Mouse (Mus musculus) CH12.LX (cell line): Measurements from ENCODE around the gene Pygm. TPM values are rescaled to one million over a fixed set of nuclear protein-coding genes. Genes with fewer than 3 reads are reported as not detected.

Experiments used
- DNase-seq: peaks from one replicate; pipeline ENCODE4 v3.0.0-alpha.2; 2013; ENCODE audit errors: extremely low read depth
- H3K27ac ChIP-seq: 2 replicates; pipeline ENCODE4 v1.5.1; 2012; ENCODE audit warnings: low read depth, mild to moderate bottlenecking, control low read depth, moderate library complexity; ENCODE audit not compliant: insufficient read depth
- H3K27me3 ChIP-seq: replicated peaks from 2 replicates; pipeline ENCODE3; 2012; ENCODE audit warnings: inconsistent platforms
- H3K36me3 ChIP-seq, 2 experiments: replicated peaks in 1 of 2; 2 replicates each; pipeline versions ENCODE3 to v1.6.1; 2012; ENCODE audit warnings: inconsistent platforms in 1 of 2, low read length in 1 of 2, mild to moderate bottlenecking in 1 of 2, mixed read lengths in 1 of 2, moderate library complexity in 1 of 2; ENCODE audit not compliant: control insufficient read depth in 1 of 2, insufficient read depth in 1 of 2
- H3K4me1 ChIP-seq, 2 experiments: 2 replicates each; pipeline ENCODE4 v1.6.1; 2012; ENCODE audit warnings: inconsistent platforms in 1 of 2, moderate library complexity in 1 of 2; ENCODE audit not compliant: insufficient read depth in 2 of 2, control insufficient read depth in 1 of 2
- H3K4me2 ChIP-seq: 2 replicates; pipeline ENCODE4 v1.6.1; 2012; ENCODE audit warnings: low read depth, mild to moderate bottlenecking, control low read depth; ENCODE audit not compliant: poor library complexity, insufficient read depth, severe bottlenecking
- H3K4me3 ChIP-seq, 3 experiments: fragments of 150-350 bp in 1 of 3; sonication (generic) in 1 of 3; replicated peaks in 1 of 3; 2 replicates each; pipeline versions ENCODE3 to v1.5.1; 2011 to 2012; ENCODE audit warnings: low read depth in 2 of 3, low read length in 2 of 3, mild to moderate bottlenecking in 2 of 3, moderate library complexity in 2 of 3, control low read depth in 1 of 3, improper control_type of control experiment in 1 of 3, inconsistent platforms in 1 of 3, mixed read lengths in 1 of 3; ENCODE audit not compliant: poor library complexity in 1 of 3
- H3K79me2 ChIP-seq: replicated peaks from 2 replicates; pipeline ENCODE4 v1.6.1; 2012; ENCODE audit warnings: mild to moderate bottlenecking, moderate library complexity; ENCODE audit not compliant: control insufficient read depth, poor library complexity, insufficient read depth, severe bottlenecking; ENCODE audit errors: extremely low read depth
- H3K9ac ChIP-seq: 2 replicates; pipeline ENCODE4 v1.6.1; 2012; ENCODE audit warnings: low read depth, mild to moderate bottlenecking, control low read depth, moderate library complexity; ENCODE audit not compliant: insufficient read depth
- H3K9me3 ChIP-seq: replicated peaks from 2 replicates; pipeline ENCODE3; 2012; ENCODE audit warnings: low read length, inconsistent platforms, mixed read lengths
- BHLHE40 ChIP-seq: IDR thresholded peaks from 2 replicates; pipeline ENCODE4 v1.6.1; 2011; ENCODE audit warnings: mild to moderate bottlenecking, low read depth, low read length, improper control_type of control experiment
- CHD1 ChIP-seq: IDR thresholded peaks from 2 replicates; pipeline ENCODE4 v1.6.1; 2012; ENCODE audit warnings: low read depth, low read length, improper control_type of control experiment, inconsistent platforms
- CHD2 ChIP-seq: IDR thresholded peaks from 2 replicates; pipeline ENCODE4 v1.6.1; 2011; ENCODE audit warnings: low read length, improper control_type of control experiment
- E2F4 ChIP-seq: IDR thresholded peaks from 2 replicates; pipeline ENCODE4 v1.6.1; 2011; ENCODE audit warnings: low read depth, low read length, improper control_type of control experiment; ENCODE audit not compliant: insufficient replicate concordance
- ELF1 ChIP-seq: IDR thresholded peaks from 2 replicates; pipeline ENCODE4 v1.6.1; 2014; ENCODE audit warnings: low read depth, mild to moderate bottlenecking, inconsistent platforms, low read length, improper control_type of control experiment
- ETS1 ChIP-seq: conservative IDR thresholded peaks from 2 replicates; pipeline ENCODE4 v1.6.1; 2012; ENCODE audit warnings: low read depth, mild to moderate bottlenecking, inconsistent platforms, low read length, improper control_type of control experiment, moderate library complexity
- GABPA ChIP-seq: IDR thresholded peaks from 2 replicates; pipeline ENCODE4 v1.6.1; 2012; ENCODE audit warnings: low read depth, low read length, improper control_type of control experiment, inconsistent platforms; ENCODE audit not compliant: insufficient replicate concordance
- JUND ChIP-seq: conservative IDR thresholded peaks from 2 replicates; pipeline ENCODE4 v1.6.1; 2011; ENCODE audit warnings: low read depth, low read length, improper control_type of control experiment
- MAFK ChIP-seq: IDR thresholded peaks from 2 replicates; pipeline ENCODE4 v1.6.1; 2011; ENCODE audit warnings: low read length, improper control_type of control experiment; ENCODE audit not compliant: insufficient replicate concordance
- MAX ChIP-seq: IDR thresholded peaks from 2 replicates; pipeline ENCODE4 v1.6.1; 2011; ENCODE audit warnings: low read length, improper control_type of control experiment
- MXI1 ChIP-seq: IDR thresholded peaks from 2 replicates; pipeline ENCODE4 v1.6.1; 2011; ENCODE audit warnings: mild to moderate bottlenecking, low read depth, low read length, improper control_type of control experiment
- NELFE ChIP-seq: IDR thresholded peaks from 2 replicates; pipeline ENCODE4 v1.6.1; 2011; ENCODE audit warnings: low read depth, low read length, improper control_type of control experiment
- NRF1 ChIP-seq: IDR thresholded peaks from 2 replicates; pipeline ENCODE4 v1.6.1; 2014; ENCODE audit warnings: low read depth, mild to moderate bottlenecking, inconsistent platforms, low read length, improper control_type of control experiment, moderate library complexity
- PAX5 ChIP-seq: IDR thresholded peaks from 2 replicates; pipeline ENCODE4 v1.6.1; 2012; ENCODE audit warnings: low read length, inconsistent platforms, mixed read lengths
- POLR2A ChIP-seq: IDR thresholded peaks from 2 replicates; pipeline ENCODE4 v1.6.1; 2011; ENCODE audit warnings: low read depth, mild to moderate bottlenecking, improper control_type of control experiment, low read length
- POLR2AphosphoS2 ChIP-seq: IDR thresholded peaks from 2 replicates; pipeline ENCODE4 v1.6.1; 2011; ENCODE audit warnings: low read depth, low read length, improper control_type of control experiment
- RAD21 ChIP-seq: IDR thresholded peaks from 2 replicates; pipeline ENCODE4 v1.6.1; 2011; ENCODE audit warnings: low read depth, mild to moderate bottlenecking, low read length, improper control_type of control experiment, moderate library complexity
- RCOR1 ChIP-seq: conservative IDR thresholded peaks from 2 replicates; pipeline ENCODE4 v1.6.1; 2012; ENCODE audit warnings: low read depth, mild to moderate bottlenecking, inconsistent platforms, low read length, improper control_type of control experiment
- SIN3A ChIP-seq: IDR thresholded peaks from 2 replicates; pipeline ENCODE4 v1.6.1; 2012; ENCODE audit warnings: low read length, improper control_type of control experiment, inconsistent platforms
- UBTF ChIP-seq: IDR thresholded peaks from 2 replicates; pipeline ENCODE4 v1.6.1; 2012; ENCODE audit warnings: low read depth, mild to moderate bottlenecking, inconsistent platforms, low read length, improper control_type of control experiment, moderate library complexity
- ZC3H11A ChIP-seq: IDR thresholded peaks from 2 replicates; pipeline ENCODE4 v1.6.1; 2012; ENCODE audit warnings: low read depth, mild to moderate bottlenecking, inconsistent platforms, low read length, improper control_type of control experiment
- dilution Hi-C: fragments of 300-500 bp; cut with MboI; formaldehyde crosslinking; loops from 2 replicates; pipeline ENCODE4 v1.14.3; 2020; ENCODE audit warnings: low sequenced_read_pairs; ENCODE audit not compliant: extremely low pct_unique_long_range_greater_than_20kb, extremely low pct_ligation_motif_present
- in situ Hi-C: fragments of 300-500 bp; cut with MboI; formaldehyde crosslinking; loops from 3 replicates; pipeline ENCODE4 v1.14.3; 2019; ENCODE audit warnings: low sequenced_read_pairs, low pct_ligation_motif_present, low pct_unique_long_range_greater_than_20kb, mixed read lengths
- polyA plus RNA-seq: library from polyadenylated mRNA; unstranded; fragments of >175 nt; gene quantifications from 2 replicates; pipeline ENCODE4 v1.2.1, GENCODE M21; 2012; ENCODE audit warnings: low read depth; ENCODE audit not compliant: insufficient read length
- total RNA-seq, 2 experiments: library from RNA; depleted of rRNA; stranded (reverse); fragments of 300-350 nt in 1 of 2; fragments of >200 nt in 1 of 2; gene quantifications; 2 replicates each; pipeline ENCODE4 v1.2.3; 2012 to 2014

The Pygm gene
- total and polyA plus RNA-seq, 3 experiments = 0.32 to 2.0 (median 0.47) TPM

DNA sequence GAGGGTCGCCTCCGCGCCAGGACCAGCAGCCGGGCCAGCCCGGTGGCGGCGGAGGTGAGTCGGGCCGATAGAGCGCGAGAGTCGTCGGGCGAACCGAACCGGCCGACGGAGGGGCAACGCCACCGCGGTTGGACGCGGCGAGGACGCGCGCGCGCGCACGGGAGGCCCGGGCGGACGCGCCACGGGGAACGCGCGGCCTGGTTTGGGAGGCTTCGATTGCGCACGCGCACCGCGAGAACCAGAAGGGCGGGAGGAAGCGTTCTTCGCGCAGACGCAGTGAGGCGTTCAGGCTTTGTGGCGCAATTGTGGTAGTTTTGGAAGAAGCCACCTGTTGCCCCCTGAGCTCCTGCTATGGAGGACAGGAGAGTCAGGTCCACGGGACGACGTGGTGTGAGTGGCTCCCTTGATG is 19.9 kb upstream of the Pygm start:
- peaks cover 48% of the 10 kb centered on the region for H3K79me2 ChIP-seq
- H3K4me3 ChIP-seq = peak overlapping the region; percentile 76 to 98 (median 97)
- H3K27me3 ChIP-seq = no peaks in the 10 kb centered on the region
- in situ Hi-C loops (no loop called here), dilution Hi-C loops (no loop called here)
- H3K4me1 ChIP-seq = peaks cover 5 to 69% of the 10 kb centered on the region in 2 experiments
- peak overlapping the region; percentile 96 for H3K27ac ChIP-seq
- H3K9me3 ChIP-seq = no peaks in the 10 kb centered on the region
- H3K36me3 ChIP-seq = peaks cover 34 to 62% of the 10 kb centered on the region in 2 experiments
- peak; percentile 91 for DNase-seq
- TF ChIP-seq GABPA = no peak
- TF ChIP-seq NRF1 = peak; percentile 99
- TF ChIP-seq POLR2A = peak; percentile 51; the same call in 1 of the 2 replicates
- peak overlapping the region; percentile 98 for H3K9ac ChIP-seq
- H3K4me2 ChIP-seq = peak overlapping the region; percentile 97

DNA sequence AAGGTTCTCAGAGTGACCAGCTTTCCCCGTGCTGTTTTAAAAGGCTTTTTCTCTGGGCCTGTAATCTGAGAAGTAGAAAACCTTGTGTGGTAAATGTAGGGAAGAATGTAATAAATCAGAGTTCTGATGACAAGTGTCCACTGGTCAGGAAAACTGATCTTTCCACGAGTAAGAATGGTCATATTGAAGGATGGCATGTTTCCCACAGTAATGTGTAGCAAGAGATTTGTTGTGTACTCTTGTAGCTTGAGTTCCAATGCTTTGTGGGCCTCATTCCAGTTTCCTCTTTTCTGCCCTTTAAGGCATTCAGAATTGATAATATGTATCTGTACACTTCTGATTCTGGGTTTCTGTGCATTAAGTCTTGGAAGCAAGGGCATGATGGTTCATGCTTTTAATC is 19.4 kb upstream of the Pygm start:
- Histone ChIP-seq H3K36me3 (peaks cover 38 to 66% of the 10 kb centered on the region in 2 experiments), H3K9me3 (no peaks in the 10 kb centered on the region), H3K27ac (no peak overlapping the region), H3K4me3 (peak overlapping the region; percentile 76 to 98 (median 97)), H3K9ac (peak overlapping the region; percentile 98), H3K4me2 (peak overlapping the region; percentile 97), H3K79me2 (peaks cover 53% of the 10 kb centered on the region), H3K27me3 (no peaks in the 10 kb centered on the region), H3K4me1 (peaks cover 5 to 69% of the 10 kb centered on the region in 2 experiments)
- no peak for DNase-seq
- TF ChIP-seq ETS1 (no peak), ELF1 (no peak), SIN3A (no peak), CHD2 (no peak), MXI1 (no peak), RAD21 (no peak), POLR2A (no peak), NRF1 (no peak), E2F4 (no peak), BHLHE40 (no peak)
- in situ Hi-C loops (no loop called here), dilution Hi-C loops (no loop called here)

DNA sequence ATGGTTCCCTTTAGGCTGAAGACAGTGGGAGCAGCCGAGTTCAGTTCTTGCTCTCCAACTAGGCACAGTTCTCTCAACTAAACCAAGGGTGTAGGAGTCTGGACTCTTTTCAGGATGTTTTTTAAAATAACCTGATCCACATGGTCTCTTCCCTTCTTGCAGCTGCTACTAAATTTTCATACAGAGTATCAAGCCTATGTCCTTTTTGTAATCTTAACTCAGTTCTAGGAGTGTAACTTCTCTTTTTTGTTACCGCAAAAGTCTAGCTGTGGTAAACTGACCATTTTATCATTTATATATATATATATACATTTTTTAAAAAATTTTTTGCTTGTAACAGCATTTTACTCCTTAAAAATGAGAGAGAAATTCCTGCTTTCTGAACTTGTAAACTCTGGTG is 14.0 kb upstream of the Pygm start:
- DNase-seq = no peak
- Histone ChIP-seq H3K4me3 (no peak overlapping the region), H3K4me2 (no peak overlapping the region), H3K27ac (no peak overlapping the region), H3K4me1 (peaks cover 8 to 88% of the 10 kb centered on the region in 2 experiments), H3K9ac (no peak overlapping the region), H3K36me3 (peaks cover 84 to 98% of the 10 kb centered on the region in 2 experiments), H3K27me3 (no peaks in the 10 kb centered on the region), H3K9me3 (no peaks in the 10 kb centered on the region), H3K79me2 (peaks cover 62% of the 10 kb centered on the region)
- dilution Hi-C loops (no loop called here), in situ Hi-C loops (no loop called here)
- no peak for TF ChIP-seq ETS1
- no peak for TF ChIP-seq POLR2A
- TF ChIP-seq MAX = no peak
- TF ChIP-seq JUND = no peak
- no peak for TF ChIP-seq RAD21
- TF ChIP-seq E2F4 = no peak
- no peak for TF ChIP-seq ELF1
- TF ChIP-seq CHD1 = no peak
- TF ChIP-seq ZC3H11A = no peak
- no peak for TF ChIP-seq UBTF
- no peak for TF ChIP-seq RCOR1
- no peak for TF ChIP-seq PAX5
- no peak for TF ChIP-seq MAFK
- TF ChIP-seq POLR2AphosphoS2 = no peak
- TF ChIP-seq SIN3A = no peak
- no peak for TF ChIP-seq NELFE
